In the genomic region with DNA sequence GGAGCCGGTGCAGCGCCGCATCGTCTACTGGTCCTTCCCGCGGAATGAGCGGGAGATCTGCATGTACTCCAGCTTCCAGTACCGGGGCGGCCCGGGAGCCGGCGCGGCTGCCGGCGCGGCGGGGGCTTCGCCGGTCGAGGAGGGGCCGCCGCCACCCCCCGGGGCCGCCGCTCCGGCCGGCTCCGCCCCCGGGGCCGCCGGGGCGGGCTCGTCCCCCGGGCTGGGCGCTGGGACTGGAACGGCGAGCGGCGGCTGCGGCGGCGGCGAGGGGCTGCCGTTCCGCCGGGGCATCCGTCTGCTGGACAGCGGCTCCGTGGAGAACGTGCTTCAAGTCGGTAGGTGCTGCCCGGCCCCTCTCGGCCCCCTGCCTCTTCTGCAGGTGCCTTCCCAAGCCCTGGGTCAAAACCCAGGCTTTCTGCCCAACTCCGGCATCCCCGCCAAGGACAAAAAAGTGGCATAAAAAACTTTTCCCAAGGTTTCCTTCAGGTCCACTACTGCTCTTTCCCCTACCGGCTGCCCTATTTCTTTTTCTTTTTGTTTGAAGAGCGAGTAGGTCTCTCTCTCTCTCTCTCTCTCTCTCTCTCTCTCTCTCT, we compare ENCODE assay signal across 8 mouse cellular contexts. TPM values are rescaled to one million over a fixed set of nuclear protein-coding genes. Genes with fewer than 3 reads are reported as not detected.
DNase-seq lines count a peak whose midpoint lies in the region; ATAC-seq and TF ChIP-seq lines count a peak whose summit lies in the region.

No protein-coding gene starts in this region.

- peak overlapping the region; percentile 58 for H3K4me3 ChIP-seq in erythroblast, embryonic 14.5 days (replicated peaks)
- peak overlapping the region; percentile 77 for H3K4me3 ChIP-seq in embryonic facial prominence, embryonic 13.5 days
- H3K4me3 ChIP-seq in small intestine, adult 2 months (ENCODE audit: low read depth, low read length): peak overlapping the region; percentile 72

- WGBS in embryonic facial prominence, embryonic 13.5 days: under 1% methylated on average over 56 of the region's 57 CpGs
- WGBS in small intestine, adult 2 months: under 1% methylated on average over 44 of the region's 57 CpGs

- ATAC-seq in erythroblast, adult 5-6 weeks (replicated peaks; ENCODE audit: low FRiP score, poor library complexity, severe bottlenecking): no peak
- ATAC-seq in embryonic facial prominence, embryonic 13.5 days (ENCODE audit: insufficient number of reproducible peaks, insufficient read depth, low FRiP score, low TSS enrichment, low read depth): no peak

- peak overlapping the region; percentile 96 for H3K4me2 ChIP-seq in embryonic facial prominence, embryonic 13.5 days

- TF ChIP-seq POLR2A in small intestine, adult 2 months (IDR thresholded peaks at IDR 0.05; ENCODE audit: low read depth, low read length): no peak

- peak overlapping the region; percentile 60; the same call in 1 of the 2 replicates for H3K27ac ChIP-seq in embryonic facial prominence, embryonic 13.5 days
- peak overlapping the region; percentile 59 for H3K27ac ChIP-seq in small intestine, adult 2 months (ENCODE audit: insufficient read depth, low read depth, low read length)

- H3K4me1 ChIP-seq in erythroblast, embryonic 14.5 days (ENCODE audit: control insufficient read depth): peaks cover 9% of the 10 kb centered on the region
- H3K4me1 ChIP-seq in embryonic facial prominence, embryonic 13.5 days: peaks cover 7% of the 10 kb centered on the region; the same call in 1 of the 2 replicates
- no peaks in the 10 kb centered on the region for H3K4me1 ChIP-seq in small intestine, adult 2 months (ENCODE audit: control insufficient read depth, insufficient read depth, insufficient read length, low read length)

- intact Hi-C loops in heart, postnatal 25 days (cut with DNase I): no loop called here

- H3K27me3 ChIP-seq in erythroblast, embryonic 14.5 days (ENCODE audit: control insufficient read depth): peaks cover 82% of the 10 kb centered on the region
- H3K27me3 ChIP-seq in embryonic facial prominence, embryonic 13.5 days: peaks cover 44% of the 10 kb centered on the region
- H3K27me3 ChIP-seq in small intestine, adult 2 months (ENCODE audit: control insufficient read depth, insufficient read depth, low read length): no peaks in the 10 kb centered on the region

- peak; percentile 82 for DNase-seq in adrenal gland, adult 2 months
- DNase-seq in heart, postnatal 25 days (ENCODE audit: low spot score): peak; percentile 7
- DNase-seq in layer of hippocampus, postnatal 14 days (ENCODE audit: low spot score in 2 of 2): peak; percentile 22 to 27
- DNase-seq in mesoderm, embryonic 11.5 days (ENCODE audit: low read depth, low spot score): peak; percentile 39

- no peaks in the 10 kb centered on the region; the same call in 1 of the 2 replicates for H3K9me3 ChIP-seq in erythroblast, embryonic 14.5 days (ENCODE audit: control insufficient read depth, low read length)
- H3K9me3 ChIP-seq in embryonic facial prominence, embryonic 13.5 days: no peaks in the 10 kb centered on the region

- TF ChIP-seq CTCF in small intestine, adult 2 months (IDR thresholded peaks at IDR 0.05; ENCODE audit: extremely low read depth, insufficient read length, insufficient replicate concordance, low read depth, low read length): no peak

- no peaks in the 10 kb centered on the region for H3K36me3 ChIP-seq in erythroblast, embryonic 14.5 days (ENCODE audit: control insufficient read depth)
- no peaks in the 10 kb centered on the region for H3K36me3 ChIP-seq in embryonic facial prominence, embryonic 13.5 days
- no peaks in the 10 kb centered on the region for H3K36me3 ChIP-seq in small intestine, adult 2 months (ENCODE audit: control insufficient read depth, insufficient read depth, low read length)

- peak overlapping the region; percentile 73 for H3K9ac ChIP-seq in embryonic facial prominence, embryonic 13.5 days

RNA-seq across cellular contexts. Expression of a gene that starts 0.6 kb away (rescaled TPM):
- polyA plus RNA-seq in erythroblast, embryonic 14.5 days (2012): 0.01 TPM in 1 of 2 replicates, not detected in the other
- total RNA-seq in erythroblast, adult 5-6 weeks (2015; ENCODE audit: low replicate concordance): not detected in 2 replicates
- 0.42 TPM in 1 of 2 replicates, not detected in the other for total RNA-seq in erythroblast, adult 5-6 weeks (2017; ENCODE audit: low replicate concordance)
- total RNA-seq in adrenal gland, adult 2 months (2021): 1 to 10 TPM; 3.6 to 4.7 TPM
- 1.8 and 2.4 TPM in 2 replicates for polyA plus RNA-seq in adrenal gland, adult 2 months (2012; rRNA removed)
- polyA plus RNA-seq in embryonic facial prominence, embryonic 13.5 days (2015; fragmentation: Nextera tagmentation; extraction: Ambion mirVana): 0.66 and 0.85 TPM in 2 replicates
- 1 to 10 TPM in 1 of 2 experiments, under 1 TPM in 1; 0.94 to 1.2 TPM for total RNA-seq in heart, postnatal 25 days (2021)
- total RNA-seq in layer of hippocampus, postnatal 14 days (2021): 10 to 100 TPM; 12.2 to 15.8 TPM
- polyA plus RNA-seq in small intestine, adult 2 months (2012; rRNA removed): 8.1 and 14.7 TPM in 2 replicates

RNA-seq across cellular contexts. Expression of a gene that starts 56.3 kb away (rescaled TPM):
- not detected in 2 replicates for polyA plus RNA-seq in erythroblast, embryonic 14.5 days (2012)
- total RNA-seq in erythroblast, adult 5-6 weeks (2015; ENCODE audit: low replicate concordance): not detected in 2 replicates
- not detected in 2 replicates for total RNA-seq in erythroblast, adult 5-6 weeks (2017; ENCODE audit: low replicate concordance)
- 1 to 10 TPM; 2.4 to 4.2 TPM for total RNA-seq in adrenal gland, adult 2 months (2021)
- 7.7 and 8.9 TPM in 2 replicates for polyA plus RNA-seq in adrenal gland, adult 2 months (2012; rRNA removed)
- polyA plus RNA-seq in embryonic facial prominence, embryonic 13.5 days (2015; fragmentation: Nextera tagmentation; extraction: Ambion mirVana): 0.70 and 1.0 TPM in 2 replicates
- 1 to 10 TPM; 4.2 to 4.8 TPM for total RNA-seq in heart, postnatal 25 days (2021)
- total RNA-seq in layer of hippocampus, postnatal 14 days (2021): 1 to 10 TPM; 3.3 to 3.7 TPM
- polyA plus RNA-seq in small intestine, adult 2 months (2012; rRNA removed): 4.3 and 7.3 TPM in 2 replicates

Comparison
In these comparisons a context has a peak if more than half of its experiments do, and no peak if none do; other contexts are left out.
1. DNase-seq: peak in every context shown above with its lines; median percentile 82 in adrenal gland, adult 2 months; 39 in mesoderm, embryonic 11.5 days; 24 in layer of hippocampus, postnatal 14 days; 7 in heart, postnatal 25 days.